Mouse (Mus musculus) spleen, adult 2 months (tissue): ENCODE measurements around the gene Gm36245.

Experiments used
- CTCF ChIP-seq: fragments of 200-500 bp; IDR thresholded peaks from 2 replicates; pipeline ENCODE4 v1.5.1; 2011; ENCODE audit warnings: mild to moderate bottlenecking, inconsistent platforms; ENCODE audit not compliant: insufficient read depth, insufficient read length, insufficient replicate concordance; ENCODE audit errors: extremely low read depth
- POLR2A ChIP-seq: fragments of 200-500 bp; IDR thresholded peaks from 2 replicates; pipeline ENCODE4 v1.6.1; 2011; ENCODE audit warnings: low read depth, low read length, inconsistent platforms

- no peak for TF ChIP-seq POLR2A
- no peak for TF ChIP-seq CTCF
Measured at GRCm38 (mm10) chr15:77590881-77591280, 8.2 kb upstream of the Gm36245 start.
